Mouse (Mus musculus) midbrain, embryonic 14.5 days (tissue): Measurements from ENCODE around the gene Nipal3. TPM values are rescaled to one million over a fixed set of nuclear protein-coding genes. Genes with fewer than 3 reads are reported as not detected.

Experiments used
- ATAC-seq: fragments of 200-750 bp; cut with Nextera tagmentation; 2 replicates; pipeline ENCODE4 v1.8.0; 2017; ENCODE audit warnings: moderate number of reproducible peaks, moderate library complexity; ENCODE audit not compliant: low FRiP score, low TSS enrichment
- DNase-seq: peaks from one replicate; pipeline ENCODE4 v3.0.0-alpha.2; 2015
- H3K27ac ChIP-seq: fragments of 300-500 bp; sonication (generic); replicated peaks from 2 replicates; pipeline ENCODE4 v1.5.1; 2014; ENCODE audit warnings: mild to moderate bottlenecking, low read depth, low read length, moderate library complexity
- H3K27me3 ChIP-seq: fragments of 300-500 bp; sonication (generic); 2 replicates; pipeline ENCODE4 v1.6.1; 2014; ENCODE audit warnings: low read length, control low read depth, mixed read lengths; ENCODE audit not compliant: control insufficient read depth, insufficient read depth
- H3K36me3 ChIP-seq: fragments of 300-500 bp; sonication (generic); 2 replicates; pipeline ENCODE4 v1.6.1; 2014; ENCODE audit warnings: low read length, control low read depth; ENCODE audit not compliant: control insufficient read depth, insufficient read depth
- H3K4me1 ChIP-seq: fragments of 300-500 bp; sonication (generic); 2 replicates; pipeline ENCODE4 v1.6.1; 2014; ENCODE audit warnings: mild to moderate bottlenecking, antibody characterized with exemption, low read length, control low read depth; ENCODE audit not compliant: control insufficient read depth, insufficient read depth
- H3K4me2 ChIP-seq: fragments of 300-500 bp; sonication (generic); 2 replicates; pipeline ENCODE4 v1.6.1; 2014; ENCODE audit warnings: mild to moderate bottlenecking, low read length, moderate library complexity
- H3K4me3 ChIP-seq: fragments of 300-500 bp; sonication (generic); replicated peaks from 2 replicates; pipeline ENCODE4 v1.5.1; 2014; ENCODE audit warnings: low read depth, low read length
- H3K9ac ChIP-seq: fragments of 300-500 bp; sonication (generic); replicated peaks from 2 replicates; pipeline ENCODE4 v1.6.1; 2014; ENCODE audit warnings: mild to moderate bottlenecking, low read length, moderate library complexity
- H3K9me3 ChIP-seq: fragments of 300-500 bp; sonication (generic); 2 replicates; pipeline ENCODE4 v1.6.1; 2016; ENCODE audit warnings: low read length, control low read depth, mixed read lengths; ENCODE audit not compliant: control insufficient read depth
- whole genome bisulfite sequencing: fragments of 180-500 bp; shearing (Covaris S2); extraction: QIAGEN DNeasy Blood & Tissue Kit; methylation state at CpG from one replicate; pipeline ENCODE4 v1.1.7; 2014; 5-methylcytosine and 5-hydroxymethylcytosine counted together
- polyA plus RNA-seq: library from polyadenylated mRNA; unstranded; fragments of >200 nt; fragmentation: Nextera tagmentation; extraction: Ambion mirVana; gene quantifications from 2 replicates; pipeline ENCODE4 v1.2.1, GENCODE M21; 2014

The Nipal3 gene
- polyA plus RNA-seq, 1 experiment from 2014 or later, result 7.7 TPM

GRCm38 (mm10) chr4:135495810-135496209, 972 bp upstream of the Nipal3 start:
- 15% methylated on average over 18 of the region's 18 CpGs for whole genome bisulfite sequencing
- ATAC-seq (no peak), DNase-seq (peak; percentile 72)
- no peak overlapping the region for H3K9ac ChIP-seq
- no peaks in the 10 kb centered on the region for H3K27me3 ChIP-seq
- H3K4me1 ChIP-seq, result peaks cover 10% of the 10 kb centered on the region
- peak overlapping the region; percentile 89 for H3K4me2 ChIP-seq
- H3K36me3 ChIP-seq, result no peaks in the 10 kb centered on the region
- H3K27ac ChIP-seq, result no peak overlapping the region
- 0 out of 2 replicates have a peak, but pooled peaks cover 2% of the 10 kb centered on the region for H3K9me3 ChIP-seq
- H3K4me3 ChIP-seq, result peak overlapping the region; percentile 64

- Histone ChIP-seq H3K4me3 (peak overlapping the region; percentile 64), H3K36me3 (peaks cover 3% of the 10 kb centered on the region; the same call in 1 of the 2 replicates), H3K27me3 (no peaks in the 10 kb centered on the region), H3K4me2 (peak overlapping the region; percentile 89), H3K27ac (no peak overlapping the region), H3K9ac (0 out of 2 replicates have a peak overlapping the region, but pooled peaks have one; percentile 45), H3K4me1 (peaks cover 10% of the 10 kb centered on the region), H3K9me3 (no peaks in the 10 kb centered on the region)
- 9% methylated on average over 9 of the region's 9 CpGs for WGBS
- ATAC-seq (no peak), DNase-seq (peak; percentile 27)
Measured at GRCm38 (mm10) chr4:135495397-135495791, 556 bp upstream of the Nipal3 start.

GRCm38 (mm10) chr4:135493691-135494520, 932 bp downstream of the Nipal3 start:
- H3K36me3 ChIP-seq, result peaks cover 14% of the 10 kb centered on the region
- peaks cover 10% of the 10 kb centered on the region for H3K4me1 ChIP-seq
- peak overlapping the region; percentile 54 for H3K9ac ChIP-seq
- peak overlapping the region; percentile 60 for H3K27ac ChIP-seq
- peak overlapping the region; percentile 64 for H3K4me3 ChIP-seq
- 1% methylated on average over 33 of the region's 33 CpGs for WGBS
- H3K4me2 ChIP-seq, result peak overlapping the region; percentile 89
- H3K9me3 ChIP-seq, result no peaks in the 10 kb centered on the region
- no peaks in the 10 kb centered on the region for H3K27me3 ChIP-seq
- 0 out of 2 replicates have a peak, but pooled peaks have one; percentile 19 for ATAC-seq
- peak; percentile 70 for DNase-seq

- H3K4me3 ChIP-seq, result peak overlapping the region; percentile 64
- peak overlapping the region; percentile 54 for H3K9ac ChIP-seq
- DNase-seq (no peak), ATAC-seq (no peak)
- peak overlapping the region; percentile 89 for H3K4me2 ChIP-seq
- no peaks in the 10 kb centered on the region for H3K27me3 ChIP-seq
- H3K4me1 ChIP-seq, result peaks cover 10% of the 10 kb centered on the region
- 60% methylated on average over 4 of the region's 4 CpGs for WGBS
- peaks cover 15% of the 10 kb centered on the region for H3K36me3 ChIP-seq
- no peaks in the 10 kb centered on the region for H3K9me3 ChIP-seq
- no peak overlapping the region; the same call in 1 of the 2 replicates for H3K27ac ChIP-seq
Measured at GRCm38 (mm10) chr4:135493271-135493670, 1.6 kb downstream of the Nipal3 start.

GRCm38 (mm10) chr4:135489256-135489655, 5.6 kb downstream of the Nipal3 start:
- no peak overlapping the region for H3K9ac ChIP-seq
- H3K27ac ChIP-seq, result no peak overlapping the region
- 88% methylated on average over 7 of the region's 7 CpGs for WGBS
- H3K36me3 ChIP-seq, result peaks cover 15% of the 10 kb centered on the region
- no peaks in the 10 kb centered on the region for H3K9me3 ChIP-seq
- no peaks in the 10 kb centered on the region for H3K27me3 ChIP-seq
- H3K4me1 ChIP-seq, result peaks cover 5% of the 10 kb centered on the region
- no peak for DNase-seq
- no peak overlapping the region for H3K4me3 ChIP-seq
- no peak for ATAC-seq
- no peak overlapping the region for H3K4me2 ChIP-seq

DNA sequence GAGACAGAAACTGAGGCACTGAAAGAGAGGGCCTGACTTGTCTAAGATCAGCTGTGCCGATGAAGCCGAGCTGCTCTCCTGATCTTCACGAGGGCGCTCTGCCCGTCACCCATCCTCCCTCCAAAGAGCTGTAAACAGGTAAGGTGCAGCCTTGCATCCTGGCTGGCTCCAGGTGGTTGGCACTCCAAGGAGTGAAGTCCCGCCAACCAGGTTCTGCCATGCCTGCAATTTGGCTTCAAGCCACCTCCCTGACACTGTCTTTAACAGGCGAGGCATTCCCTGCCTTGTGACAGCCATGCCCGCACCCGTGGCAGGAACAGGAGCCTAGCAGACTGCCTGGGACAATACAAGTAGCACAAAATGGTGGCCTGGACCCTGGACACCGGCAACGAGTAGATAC, 8.5 kb downstream of the Nipal3 start:
- no peaks in the 10 kb centered on the region for H3K9me3 ChIP-seq
- H3K4me2 ChIP-seq, result no peak overlapping the region
- WGBS, result 88% methylated on average over 11 of the region's 11 CpGs
- H3K27ac ChIP-seq, result no peak overlapping the region
- peaks cover 15% of the 10 kb centered on the region for H3K36me3 ChIP-seq
- DNase-seq (no peak), ATAC-seq (no peak)
- no peak overlapping the region for H3K9ac ChIP-seq
- H3K4me3 ChIP-seq, result no peak overlapping the region
- H3K4me1 ChIP-seq, result no peaks in the 10 kb centered on the region
- no peaks in the 10 kb centered on the region for H3K27me3 ChIP-seq

DNA sequence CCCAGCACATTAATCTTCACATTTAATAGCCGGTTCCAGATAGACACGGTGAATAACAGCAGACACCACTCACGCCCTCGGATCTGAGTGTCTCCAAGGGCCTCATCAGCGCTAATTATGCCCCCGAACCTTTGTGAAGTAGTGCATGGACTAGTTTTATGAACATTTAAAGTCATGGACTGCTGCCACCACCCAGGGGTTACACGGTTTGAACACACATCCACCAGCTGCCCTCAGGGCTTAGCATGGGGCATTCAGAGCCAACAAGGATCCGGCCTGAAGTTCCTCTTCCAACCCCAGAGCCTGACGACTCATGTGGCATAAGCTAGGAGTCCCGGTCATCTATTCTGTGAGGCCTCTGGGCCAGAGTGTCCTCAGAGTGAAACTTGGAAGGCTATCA, 9.8 kb downstream of the Nipal3 start:
- H3K4me2 ChIP-seq, result no peak overlapping the region
- no peaks in the 10 kb centered on the region for H3K4me1 ChIP-seq
- H3K9ac ChIP-seq, result no peak overlapping the region
- 70% methylated on average over 10 of the region's 10 CpGs for WGBS
- H3K27ac ChIP-seq, result no peak overlapping the region
- no peaks in the 10 kb centered on the region for H3K9me3 ChIP-seq
- DNase-seq (no peak), ATAC-seq (no peak)
- H3K36me3 ChIP-seq, result peaks cover 8% of the 10 kb centered on the region; the same call in 1 of the 2 replicates
- H3K27me3 ChIP-seq, result no peaks in the 10 kb centered on the region
- no peak overlapping the region for H3K4me3 ChIP-seq

DNA sequence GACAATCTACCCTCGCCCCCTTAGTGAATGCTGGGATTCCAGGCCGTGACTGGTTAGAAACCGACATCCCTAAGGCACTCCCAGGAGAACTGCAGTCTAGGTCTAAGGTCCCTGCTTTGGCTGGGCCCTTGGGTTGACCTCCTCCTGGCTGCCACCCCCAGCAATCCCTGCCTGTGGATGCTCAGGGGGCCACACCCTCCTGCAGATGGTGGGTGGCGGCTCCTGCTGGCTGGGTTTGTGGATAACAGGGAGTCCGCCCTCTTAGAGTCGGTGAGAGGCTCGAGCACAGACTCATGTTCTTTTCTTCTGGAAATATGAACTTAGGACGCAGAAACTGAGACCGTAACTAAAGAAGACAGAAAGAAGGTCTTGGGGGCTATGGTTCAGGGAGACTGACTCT, 14.5 kb downstream of the Nipal3 start:
- no peaks in the 10 kb centered on the region for H3K9me3 ChIP-seq
- no peak overlapping the region for H3K27ac ChIP-seq
- DNase-seq (no peak), ATAC-seq (no peak)
- WGBS, result 78% methylated on average over 9 of the region's 9 CpGs
- no peaks in the 10 kb centered on the region for H3K36me3 ChIP-seq
- no peak overlapping the region for H3K9ac ChIP-seq
- no peak overlapping the region for H3K4me2 ChIP-seq
- H3K4me1 ChIP-seq, result no peaks in the 10 kb centered on the region
- no peaks in the 10 kb centered on the region for H3K27me3 ChIP-seq
- no peak overlapping the region for H3K4me3 ChIP-seq

- no peak for ATAC-seq
- Histone ChIP-seq H3K9ac (no peak overlapping the region), H3K9me3 (no peaks in the 10 kb centered on the region), H3K27me3 (no peaks in the 10 kb centered on the region), H3K27ac (no peak overlapping the region), H3K4me3 (no peak overlapping the region), H3K4me1 (no peaks in the 10 kb centered on the region), H3K4me2 (no peak overlapping the region), H3K36me3 (0 out of 2 replicates have a peak, but pooled peaks cover 7% of the 10 kb centered on the region)
- no peak for DNase-seq
- WGBS, result 85% methylated on average over 10 of the region's 10 CpGs
Measured at GRCm38 (mm10) chr4:135477851-135478250, 17.0 kb downstream of the Nipal3 start.
